ENCODE assay signal across 14 mouse cellular contexts in genomic region chr10:127293590-127294113, GRCm38 (mm10). TPM values are rescaled to one million over a fixed set of nuclear protein-coding genes. Genes with fewer than 3 reads are reported as not detected.
DNase-seq lines count a peak whose midpoint lies in the region; ATAC-seq and TF ChIP-seq lines count a peak whose summit lies in the region.
"Had no signal": no experiment of that assay in that cellular context is flagged by ENCODE, and none has a peak within 500 bp of the region (broad histone marks: within the 10 kb centered on the region; RNA-seq: fewer than 3 reads in every experiment).

No protein-coding gene starts in this region.

- H3K9ac ChIP-seq in heart, embryonic 13.5 days = peak overlapping the region; percentile 93
- no peak overlapping the region for H3K9ac ChIP-seq in heart, embryonic 11.5 days (ENCODE audit: low read depth, low read length)
- peak overlapping the region; percentile 84 for H3K9ac ChIP-seq in liver, embryonic 13.5 days
- H3K9ac ChIP-seq: forebrain, embryonic 12.5 days; midbrain, embryonic 13.5 days had no signal

- no peak for DNase-seq in liver, embryonic 13.5 days
- DNase-seq in thymus, postnatal 4 days = no peak
- no peak for DNase-seq in layer of hippocampus, adult 2 months (ENCODE audit: low spot score in 2 of 2)
- DNase-seq: cerebellum, postnatal 10 days; kidney, postnatal 4 days; thymus, adult 18-20 months had no signal

- WGBS in heart, embryonic 13.5 days = 84% methylated on average over 3 of the region's 3 CpGs
- 85% methylated on average over 3 of the region's 3 CpGs for WGBS in heart, embryonic 11.5 days (ENCODE audit: insufficient replicate concordance)
- 90% methylated on average over 3 of the region's 3 CpGs for WGBS in liver, embryonic 13.5 days (ENCODE audit: insufficient replicate concordance)

- H3K4me3 ChIP-seq in heart, embryonic 13.5 days = peak overlapping the region; percentile 86
- H3K4me3 ChIP-seq in heart, embryonic 11.5 days (ENCODE audit: low read depth, low read length) = no peak overlapping the region
- H3K4me3 ChIP-seq in megakaryocyte, embryonic 14.5 days (replicated peaks) = peak overlapping the region; percentile 86
- peak overlapping the region; percentile 78; the same call in 1 of the 2 replicates for H3K4me3 ChIP-seq in liver, embryonic 13.5 days (replicated peaks)
- no peak overlapping the region for H3K4me3 ChIP-seq in layer of hippocampus, adult 2 months
- H3K4me3 ChIP-seq: forebrain, embryonic 12.5 days; hindbrain, embryonic 13.5 days; midbrain, embryonic 13.5 days had no signal

- no peak for ATAC-seq in heart, embryonic 13.5 days (ENCODE audit: extremely low read depth, insufficient number of reproducible peaks, low FRiP score, low TSS enrichment)
- no peak for ATAC-seq in heart, embryonic 11.5 days (replicated peaks; ENCODE audit: insufficient number of reproducible peaks, low FRiP score, low TSS enrichment)
- no peak for ATAC-seq in megakaryocyte, adult 5-6 weeks (ENCODE audit: poor library complexity, severe bottlenecking)
- no peak for ATAC-seq in liver, embryonic 13.5 days (ENCODE audit: low read depth)
- ATAC-seq: midbrain, embryonic 13.5 days had no signal

- H3K36me3 ChIP-seq in heart, embryonic 13.5 days = peaks cover 56% of the 10 kb centered on the region
- H3K36me3 ChIP-seq in heart, embryonic 11.5 days (ENCODE audit: control insufficient read depth, insufficient read depth, low read length) = peaks cover 30% of the 10 kb centered on the region
- peaks cover 73% of the 10 kb centered on the region for H3K36me3 ChIP-seq in megakaryocyte, embryonic 14.5 days (replicated peaks; ENCODE audit: low read length)
- H3K36me3 ChIP-seq in liver, embryonic 13.5 days = peaks cover 62% of the 10 kb centered on the region

- TF ChIP-seq CTCF in layer of hippocampus, adult 2 months (conservative IDR thresholded peaks at IDR 0.05) = no peak

- peaks cover 67% of the 10 kb centered on the region for H3K4me1 ChIP-seq in heart, embryonic 13.5 days
- peaks cover 35% of the 10 kb centered on the region for H3K4me1 ChIP-seq in heart, embryonic 11.5 days (ENCODE audit: control insufficient read depth, insufficient read depth, low read length)
- peaks cover 68% of the 10 kb centered on the region for H3K4me1 ChIP-seq in megakaryocyte, embryonic 14.5 days
- H3K4me1 ChIP-seq in liver, embryonic 13.5 days (replicated peaks) = peaks cover 51% of the 10 kb centered on the region

- H3K9me3 ChIP-seq in heart, embryonic 13.5 days = no peaks in the 10 kb centered on the region
- no peaks in the 10 kb centered on the region for H3K9me3 ChIP-seq in heart, embryonic 11.5 days (replicated peaks; ENCODE audit: control insufficient read depth, low read length)
- H3K9me3 ChIP-seq in megakaryocyte, embryonic 14.5 days = no peaks in the 10 kb centered on the region
- no peaks in the 10 kb centered on the region for H3K9me3 ChIP-seq in liver, embryonic 13.5 days (replicated peaks)
- H3K9me3 ChIP-seq: forebrain, embryonic 12.5 days; hindbrain, embryonic 13.5 days; midbrain, embryonic 13.5 days had no signal

- H3K4me2 ChIP-seq in heart, embryonic 13.5 days = peak overlapping the region; percentile 76
- H3K4me2 ChIP-seq in heart, embryonic 11.5 days = no peak overlapping the region
- H3K4me2 ChIP-seq in liver, embryonic 13.5 days = peak overlapping the region; percentile 88
- H3K4me2 ChIP-seq: forebrain, embryonic 12.5 days; hindbrain, embryonic 13.5 days; midbrain, embryonic 13.5 days had no signal

- H3K27ac ChIP-seq in heart, embryonic 13.5 days (replicated peaks) = peak overlapping the region; percentile 99
- H3K27ac ChIP-seq in heart, embryonic 11.5 days (ENCODE audit: low read depth, low read length) = no peak overlapping the region
- H3K27ac ChIP-seq in liver, embryonic 13.5 days = peak overlapping the region; percentile 100
- no peak overlapping the region for H3K27ac ChIP-seq in layer of hippocampus, adult 2 months
- H3K27ac ChIP-seq: forebrain, embryonic 12.5 days; hindbrain, embryonic 13.5 days; midbrain, embryonic 13.5 days had no signal

- no peaks in the 10 kb centered on the region for H3K27me3 ChIP-seq in heart, embryonic 13.5 days (replicated peaks)
- H3K27me3 ChIP-seq in heart, embryonic 11.5 days (ENCODE audit: control insufficient read depth, insufficient read depth, low read length) = no peaks in the 10 kb centered on the region
- H3K27me3 ChIP-seq in megakaryocyte, embryonic 14.5 days (replicated peaks) = no peaks in the 10 kb centered on the region
- H3K27me3 ChIP-seq in liver, embryonic 13.5 days = no peaks in the 10 kb centered on the region
- H3K27me3 ChIP-seq: forebrain, embryonic 12.5 days; hindbrain, embryonic 13.5 days; midbrain, embryonic 13.5 days had no signal

RNA-seq across cellular contexts. Expression of gene Mbd6, which starts 4.8 kb away (rescaled TPM):
- 12.6 and 12.7 TPM in 2 replicates for polyA plus RNA-seq in heart, embryonic 13.5 days (2015; fragmentation: Nextera tagmentation; extraction: Ambion mirVana)
- 13.6 and 15.1 TPM in 2 replicates for polyA plus RNA-seq in heart, embryonic 11.5 days (2014; fragmentation: Nextera tagmentation; extraction: Ambion mirVana)
- polyA plus RNA-seq in megakaryocyte, embryonic 14.5 days (2012; ENCODE audit: insufficient read depth, low replicate concordance) = 245 and 640 TPM in 2 replicates
- total RNA-seq in megakaryocyte, adult 5-6 weeks (2015) = 40.4 and 48.4 TPM in 2 replicates
- 5.6 and 8.9 TPM in 2 replicates for total RNA-seq in megakaryocyte, adult 5-6 weeks (2017)
- polyA plus RNA-seq in liver, embryonic 13.5 days (2015; fragmentation: Nextera tagmentation; extraction: Ambion mirVana) = 5.9 and 6.5 TPM in 2 replicates
- total RNA-seq in layer of hippocampus, adult 2 months (2021) = 10 to 100 TPM; 54.3 to 60.6 TPM

RNA-seq across cellular contexts. Expression of gene Mars, which starts 17.9 kb away (rescaled TPM):
- polyA plus RNA-seq in heart, embryonic 13.5 days (2015; fragmentation: Nextera tagmentation; extraction: Ambion mirVana) = 84.0 and 86.4 TPM in 2 replicates
- 104 and 105 TPM in 2 replicates for polyA plus RNA-seq in heart, embryonic 11.5 days (2014; fragmentation: Nextera tagmentation; extraction: Ambion mirVana)
- polyA plus RNA-seq in megakaryocyte, embryonic 14.5 days (2012; ENCODE audit: insufficient read depth, low replicate concordance) = 26.0 and 101 TPM in 2 replicates
- 38.4 and 47.8 TPM in 2 replicates for total RNA-seq in megakaryocyte, adult 5-6 weeks (2015)
- 80.3 and 95.2 TPM in 2 replicates for total RNA-seq in megakaryocyte, adult 5-6 weeks (2017)
- polyA plus RNA-seq in liver, embryonic 13.5 days (2015; fragmentation: Nextera tagmentation; extraction: Ambion mirVana) = 150 and 166 TPM in 2 replicates
- 10 to 100 TPM; 55.6 to 60.0 TPM for total RNA-seq in layer of hippocampus, adult 2 months (2021)

RNA-seq across cellular contexts. Expression of gene Dctn2, which starts 27.5 kb away (rescaled TPM):
- polyA plus RNA-seq in heart, embryonic 13.5 days (2015; fragmentation: Nextera tagmentation; extraction: Ambion mirVana) = 133 and 136 TPM in 2 replicates
- polyA plus RNA-seq in heart, embryonic 11.5 days (2014; fragmentation: Nextera tagmentation; extraction: Ambion mirVana) = 135 and 136 TPM in 2 replicates
- 176 and 219 TPM in 2 replicates for polyA plus RNA-seq in megakaryocyte, embryonic 14.5 days (2012; ENCODE audit: insufficient read depth, low replicate concordance)
- total RNA-seq in megakaryocyte, adult 5-6 weeks (2015) = 78.9 and 82.6 TPM in 2 replicates
- total RNA-seq in megakaryocyte, adult 5-6 weeks (2017) = 90.1 and 96.4 TPM in 2 replicates
- 80.0 and 80.1 TPM in 2 replicates for polyA plus RNA-seq in liver, embryonic 13.5 days (2015; fragmentation: Nextera tagmentation; extraction: Ambion mirVana)
- 100 to 1,000 TPM; 259 to 272 TPM for total RNA-seq in layer of hippocampus, adult 2 months (2021)

RNA-seq across cellular contexts. Expression of gene Arhgap9, which starts 28.1 kb away (rescaled TPM):
- polyA plus RNA-seq in heart, embryonic 13.5 days (2015; fragmentation: Nextera tagmentation; extraction: Ambion mirVana) = 1.7 and 1.9 TPM in 2 replicates
- 1.7 TPM in 2 replicates for polyA plus RNA-seq in heart, embryonic 11.5 days (2014; fragmentation: Nextera tagmentation; extraction: Ambion mirVana)
- polyA plus RNA-seq in megakaryocyte, embryonic 14.5 days (2012; ENCODE audit: insufficient read depth, low replicate concordance) = 6.1 and 10.4 TPM in 2 replicates
- total RNA-seq in megakaryocyte, adult 5-6 weeks (2015) = 135 and 138 TPM in 2 replicates
- total RNA-seq in megakaryocyte, adult 5-6 weeks (2017) = 96.8 and 108 TPM in 2 replicates
- 14.0 and 15.1 TPM in 2 replicates for polyA plus RNA-seq in liver, embryonic 13.5 days (2015; fragmentation: Nextera tagmentation; extraction: Ambion mirVana)
- under 1 TPM; 0.56 to 0.79 TPM for total RNA-seq in layer of hippocampus, adult 2 months (2021)

RNA-seq across cellular contexts. Expression of gene Kif5a, which starts 30.5 kb away (rescaled TPM):
- 0.32 and 0.63 TPM in 2 replicates for polyA plus RNA-seq in heart, embryonic 13.5 days (2015; fragmentation: Nextera tagmentation; extraction: Ambion mirVana)
- polyA plus RNA-seq in heart, embryonic 11.5 days (2014; fragmentation: Nextera tagmentation; extraction: Ambion mirVana) = 1.6 TPM in 2 replicates
- 6.6 and 11.4 TPM in 2 replicates for polyA plus RNA-seq in megakaryocyte, embryonic 14.5 days (2012; ENCODE audit: insufficient read depth, low replicate concordance)
- 0.85 and 0.93 TPM in 2 replicates for total RNA-seq in megakaryocyte, adult 5-6 weeks (2015)
- 0.70 and 0.94 TPM in 2 replicates for total RNA-seq in megakaryocyte, adult 5-6 weeks (2017)
- 0.02 and 0.14 TPM in 2 replicates for polyA plus RNA-seq in liver, embryonic 13.5 days (2015; fragmentation: Nextera tagmentation; extraction: Ambion mirVana)
- 100 to 1,000 TPM; 715 to 773 TPM for total RNA-seq in layer of hippocampus, adult 2 months (2021)
- total RNA-seq: neutrophil, adult 5-6 weeks had no signal

Comparison
In these comparisons a context has a peak if more than half of its experiments do, and no peak if none do; other contexts are left out.
1. H3K27ac ChIP-seq: peak in heart, embryonic 13.5 days (single experiment) and liver, embryonic 13.5 days (single experiment); none in heart, embryonic 11.5 days (single experiment) and layer of hippocampus, adult 2 months (single experiment).
2. H3K4me3 ChIP-seq: peak in heart, embryonic 13.5 days (single experiment), megakaryocyte, embryonic 14.5 days (single experiment) and liver, embryonic 13.5 days (single experiment); none in heart, embryonic 11.5 days (single experiment) and layer of hippocampus, adult 2 months (single experiment).
3. RNA of gene Mbd6, which starts 4.8 kb away (polyA plus RNA-seq): 245 to 640 TPM in megakaryocyte, embryonic 14.5 days; 13.6 to 15.1 TPM in heart, embryonic 11.5 days, 12.6 to 12.7 TPM in heart, embryonic 13.5 days and 5.9 to 6.5 TPM in liver, embryonic 13.5 days; every median in the first group is over 10 times any median in the second.